Mouse (Mus musculus) retina, postnatal 7 days (tissue): Measurements from ENCODE around the gene Dnmt3a.

Source experiments
- DNase-seq: peaks from one replicate; pipeline ENCODE4 v3.0.0-alpha.2; 2012; ENCODE audit warnings: low read depth, low spot score

Dnmt3a gene

DNA sequence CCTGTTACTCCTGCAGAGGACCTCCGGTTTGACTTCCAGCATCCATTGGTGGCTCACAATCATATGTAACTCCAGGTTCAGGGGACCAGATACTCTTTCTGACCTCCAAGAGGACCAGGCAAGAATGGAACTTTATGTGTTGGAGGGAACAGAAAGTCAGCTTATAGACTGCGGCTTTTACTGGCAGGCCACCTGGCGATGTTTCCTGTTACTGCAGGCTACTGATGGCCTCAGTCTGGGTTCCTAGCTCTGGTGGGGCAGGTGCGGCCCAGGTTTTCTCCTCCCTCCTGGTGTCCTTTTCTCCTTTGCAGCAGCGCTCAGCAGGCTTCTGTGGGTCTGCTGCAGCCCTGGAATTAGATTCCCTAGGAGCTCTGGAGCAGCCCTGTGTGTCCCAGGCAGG, 46.7 kb downstream of the Dnmt3a start:
- DNase-seq = no peak

DNA sequence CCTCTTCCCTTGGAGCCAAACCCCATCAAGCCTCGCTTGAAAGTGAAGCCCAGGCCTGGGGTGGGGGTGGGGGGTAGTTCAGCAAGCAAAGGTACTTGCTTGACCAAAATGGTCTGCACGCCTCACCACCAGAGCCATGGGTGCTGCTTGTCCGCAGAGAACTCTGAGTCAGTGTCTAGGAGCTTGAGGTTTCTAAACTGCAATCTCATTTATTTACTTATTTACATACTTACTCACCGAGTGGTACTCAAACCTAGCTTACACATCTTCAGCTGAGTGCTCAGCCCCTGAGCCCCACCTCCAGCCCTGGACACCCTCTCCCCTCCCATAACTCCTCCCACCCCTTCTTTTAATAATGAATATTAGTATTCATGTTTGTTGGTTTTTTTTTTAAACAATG, 48.6 kb downstream of the Dnmt3a start:
- DNase-seq = no peak

DNA sequence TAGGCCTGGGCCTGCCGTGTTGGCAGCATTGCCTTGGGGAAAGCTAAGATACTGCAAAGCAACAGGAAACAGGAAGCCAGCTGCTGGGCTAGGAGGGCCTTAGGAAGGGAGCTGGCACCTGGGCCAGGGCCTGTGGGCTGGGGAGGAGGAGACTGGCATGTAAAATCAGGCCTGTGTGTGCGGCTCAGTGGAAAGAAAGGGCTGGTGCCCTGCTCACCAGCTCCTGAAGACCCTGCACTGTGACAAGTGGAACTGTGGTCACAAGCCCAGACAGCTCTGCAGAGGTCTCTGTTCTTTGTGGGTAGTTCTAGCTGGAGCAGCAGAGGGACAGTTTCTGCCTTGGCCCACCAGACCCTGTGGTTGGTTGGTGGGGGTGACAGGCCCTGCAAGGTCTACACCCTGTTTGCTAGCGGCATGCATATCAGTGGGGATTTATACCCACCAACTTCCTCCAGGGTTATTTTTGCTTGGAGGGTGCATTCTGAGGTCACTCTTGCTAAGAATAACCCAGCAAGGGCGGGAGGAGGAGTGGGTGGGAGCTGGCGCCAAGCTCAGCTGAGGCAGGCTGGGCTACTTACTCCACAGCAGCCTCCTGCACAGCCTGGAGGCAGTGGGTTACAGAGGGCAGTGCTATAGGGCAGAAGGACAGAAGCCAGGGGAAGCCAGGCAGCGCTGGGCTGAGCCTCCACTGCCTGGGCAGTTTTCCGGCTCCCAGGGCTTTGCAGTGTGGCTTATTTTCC, 50.1 kb downstream of the Dnmt3a start:
- DNase-seq = no peak

DNA sequence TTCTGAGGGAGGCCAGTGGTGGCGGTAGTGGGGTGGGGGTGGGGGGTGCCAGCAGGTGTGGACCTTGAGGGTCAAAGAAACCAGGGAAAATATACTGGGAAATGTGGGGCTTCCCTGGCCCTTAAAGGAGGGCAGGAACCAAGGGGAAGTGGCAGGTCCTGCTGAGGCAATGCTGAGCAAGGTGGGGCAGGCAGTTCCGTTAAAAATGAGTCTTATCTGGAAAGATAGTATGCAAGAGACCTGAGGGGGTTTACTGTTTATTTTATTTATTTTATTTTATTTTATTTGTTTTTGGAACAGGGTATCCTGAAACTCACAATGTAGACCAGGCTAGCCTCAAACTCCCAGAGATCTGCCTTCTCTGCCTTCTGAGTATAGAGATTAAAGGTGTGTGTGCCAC, 50.9 kb downstream of the Dnmt3a start:
- DNase-seq = no peak

- no peak for DNase-seq
Observed at GRCm38 (mm10) chr12:3857231-3857630, 51.4 kb downstream of the Dnmt3a start.

DNA sequence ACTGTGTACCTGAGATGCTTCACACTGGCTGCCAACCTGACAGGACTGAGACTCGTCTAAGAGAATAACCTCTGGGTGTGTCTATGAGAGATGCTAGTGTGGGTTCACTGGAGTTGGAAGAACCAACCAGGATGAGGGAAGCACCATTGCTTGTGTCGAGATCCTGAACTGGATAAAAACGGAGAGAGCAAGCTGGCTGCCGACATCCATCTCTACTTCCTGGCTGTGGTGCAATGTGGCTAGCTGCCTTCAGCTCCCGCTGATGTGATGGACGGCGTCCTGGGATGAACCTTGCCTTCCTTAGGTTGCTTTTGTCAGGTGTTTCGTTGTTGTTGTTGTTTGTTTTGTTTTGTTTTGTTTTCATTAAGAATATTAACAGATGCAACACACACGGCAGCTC, 52.0 kb downstream of the Dnmt3a start:
- DNase-seq = no peak

GRCm38 (mm10) chr12:3858754-3859153, 52.9 kb downstream of the Dnmt3a start:
- DNase-seq = no peak

DNA sequence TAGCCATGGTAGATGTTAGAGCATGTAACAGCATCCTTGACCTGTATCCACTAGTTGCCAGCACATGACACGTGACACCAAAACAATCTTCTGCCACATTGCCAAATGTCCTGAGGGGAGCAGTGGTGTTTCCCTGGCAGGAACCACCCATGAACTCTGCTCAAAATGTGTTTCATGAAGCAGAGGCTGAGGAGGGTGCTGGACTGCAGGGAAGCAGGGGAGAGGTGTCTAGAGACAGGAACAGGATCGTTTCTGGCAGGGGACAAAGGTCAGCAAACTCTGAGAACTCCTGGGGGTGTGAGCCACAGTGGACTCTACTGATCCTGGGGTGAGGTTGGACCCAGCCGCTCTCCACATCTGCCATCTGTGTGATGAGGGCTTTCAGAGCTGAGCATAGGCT, 53.7 kb downstream of the Dnmt3a start:
- DNase-seq = no peak

DNA sequence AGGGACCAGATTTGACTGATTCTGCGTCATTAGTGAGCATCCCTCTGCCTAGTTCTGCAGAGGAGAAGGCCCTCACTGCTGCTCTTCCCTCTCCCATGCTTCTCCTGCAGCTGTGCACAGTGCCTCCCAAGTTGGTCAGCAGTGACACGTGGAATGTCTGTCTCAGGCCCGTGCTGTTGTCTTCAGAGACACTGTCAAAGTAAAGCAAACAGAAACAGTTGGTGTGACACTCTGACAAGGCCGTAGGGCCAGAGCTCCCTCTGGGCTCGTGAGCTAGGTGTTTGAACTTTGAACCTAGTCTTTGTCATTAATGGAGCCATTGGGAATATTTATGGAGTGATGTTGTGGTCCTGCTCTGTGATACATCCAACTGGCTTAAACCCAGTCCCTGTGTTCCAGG, 54.2 kb downstream of the Dnmt3a start:
- DNase-seq = no peak

DNA sequence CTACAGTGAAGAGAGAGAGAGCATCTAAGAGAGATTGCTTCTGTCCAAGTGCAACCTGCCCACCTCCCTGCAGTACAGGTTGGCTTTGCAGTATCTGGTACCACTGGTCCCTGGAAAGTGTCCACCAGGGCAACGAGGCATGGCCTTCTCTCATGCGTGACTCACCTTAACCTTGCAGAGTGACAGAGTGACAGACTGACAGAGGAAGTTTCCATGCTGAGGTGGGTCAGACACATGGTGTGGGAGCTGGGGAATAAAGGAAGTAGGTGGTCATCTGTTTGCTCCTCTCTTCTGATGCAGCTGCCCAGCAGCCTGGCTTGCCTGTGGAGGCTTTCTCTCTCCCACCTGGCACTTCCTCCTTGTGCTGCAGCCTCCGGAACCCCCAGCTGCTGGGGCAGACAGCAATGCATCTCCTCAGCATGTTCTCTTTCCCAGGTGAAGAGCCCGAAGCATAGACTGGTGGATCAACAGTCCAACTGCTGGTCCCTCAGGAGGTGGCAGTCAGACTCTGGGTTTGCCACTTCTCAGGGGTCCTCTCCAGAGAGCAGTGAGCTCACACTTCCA, 55.9 kb downstream of the Dnmt3a start:
- no peak for DNase-seq

DNA sequence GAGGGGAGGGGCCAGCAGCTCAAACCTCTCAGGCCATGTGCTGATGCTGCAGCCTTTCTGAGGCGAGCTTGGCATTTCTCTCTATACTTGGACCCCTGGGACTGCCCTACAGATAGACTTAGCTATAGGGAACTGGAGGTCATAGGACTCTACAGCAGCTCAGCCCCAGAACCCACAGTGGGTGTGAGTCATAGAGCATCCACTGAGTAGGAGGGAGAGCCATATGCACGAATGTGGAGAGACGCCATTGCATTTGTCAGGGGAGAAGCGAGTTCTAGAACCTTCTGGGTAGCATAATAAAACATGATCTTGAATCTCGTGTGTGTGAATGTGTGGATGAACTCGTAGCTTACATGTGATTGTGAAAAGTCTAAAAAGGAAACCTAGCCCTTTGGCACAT, 56.4 kb downstream of the Dnmt3a start:
- DNase-seq = no peak

DNA sequence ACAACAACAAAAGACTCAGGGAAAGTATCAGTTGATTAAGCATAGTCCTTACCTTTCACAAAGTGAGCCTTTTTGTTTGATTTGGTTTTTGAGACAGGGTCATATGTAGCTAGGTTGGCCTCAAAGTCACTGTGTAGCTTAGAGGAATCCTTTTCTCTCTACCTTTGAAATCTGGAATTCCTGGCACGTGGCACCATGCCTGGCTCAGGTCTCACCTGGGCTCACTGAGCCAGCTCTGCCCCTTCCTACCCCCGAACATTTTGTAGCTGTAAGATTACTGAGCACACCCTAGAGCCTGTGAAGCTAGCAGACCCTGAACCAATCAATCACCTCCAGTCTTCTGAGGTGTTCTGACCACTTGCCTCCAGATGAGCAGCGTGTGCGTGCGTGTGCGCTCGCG, 58.4 kb downstream of the Dnmt3a start:
- no peak for DNase-seq

- no peak for DNase-seq
Observed at GRCm38 (mm10) chr12:3865594-3865993, 59.8 kb downstream of the Dnmt3a start.

DNA sequence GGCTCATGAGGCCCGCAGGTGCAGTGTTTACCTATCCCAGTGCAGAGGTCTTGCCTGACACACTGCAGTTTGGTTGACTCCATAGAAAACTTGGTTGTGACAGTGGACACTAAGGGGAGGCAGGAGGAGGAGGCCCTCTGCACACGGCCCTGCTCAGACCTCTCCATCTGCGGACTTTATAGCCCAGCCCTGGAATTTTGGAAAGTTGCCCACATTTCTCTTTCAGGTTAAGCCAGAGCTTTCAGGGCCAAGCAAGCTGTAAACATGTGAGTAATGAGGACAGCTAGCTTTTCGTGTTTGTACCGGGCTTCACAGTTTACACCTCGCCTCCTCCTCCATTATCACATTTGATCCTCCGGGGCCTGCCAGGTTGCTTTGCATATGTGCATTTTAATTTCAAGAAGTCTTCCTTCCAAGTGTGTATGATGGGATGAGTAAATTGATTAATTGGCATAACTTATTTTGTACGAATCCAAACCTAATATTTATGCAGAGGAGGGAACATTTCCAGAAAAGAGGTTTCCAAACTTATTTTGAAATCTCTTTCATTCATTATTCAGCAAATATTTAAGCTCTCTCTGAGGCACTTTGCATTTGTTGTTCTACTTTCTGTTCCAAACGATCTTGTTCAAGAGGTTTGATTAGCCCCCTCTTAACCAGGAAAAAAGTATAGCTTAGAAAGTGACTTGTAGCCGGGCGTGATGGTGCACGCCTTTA, 61.0 kb downstream of the Dnmt3a start:
- no peak for DNase-seq

DNA sequence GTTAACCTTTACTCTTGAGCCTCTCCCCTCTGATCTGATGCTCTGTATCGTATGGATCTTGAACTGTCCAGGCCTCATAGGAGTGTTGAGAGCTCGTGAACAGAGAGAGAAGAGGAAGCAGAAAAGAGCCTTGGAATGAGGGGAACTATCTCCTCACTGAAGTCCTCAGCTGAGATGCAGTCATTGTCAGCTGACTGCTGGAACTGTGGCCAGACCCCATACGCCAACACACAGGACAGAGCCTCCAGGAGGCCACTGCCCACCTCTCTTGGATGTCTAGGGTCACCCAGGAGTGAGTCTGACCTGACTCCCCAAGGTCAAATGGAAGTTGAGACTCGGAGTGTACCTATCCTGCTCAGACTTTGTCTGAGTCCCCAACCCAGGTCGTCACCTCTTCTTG, 62.3 kb downstream of the Dnmt3a start:
- DNase-seq = no peak

- no peak for DNase-seq
Observed at GRCm38 (mm10) chr12:3868676-3869458, 63.1 kb downstream of the Dnmt3a start.

DNA sequence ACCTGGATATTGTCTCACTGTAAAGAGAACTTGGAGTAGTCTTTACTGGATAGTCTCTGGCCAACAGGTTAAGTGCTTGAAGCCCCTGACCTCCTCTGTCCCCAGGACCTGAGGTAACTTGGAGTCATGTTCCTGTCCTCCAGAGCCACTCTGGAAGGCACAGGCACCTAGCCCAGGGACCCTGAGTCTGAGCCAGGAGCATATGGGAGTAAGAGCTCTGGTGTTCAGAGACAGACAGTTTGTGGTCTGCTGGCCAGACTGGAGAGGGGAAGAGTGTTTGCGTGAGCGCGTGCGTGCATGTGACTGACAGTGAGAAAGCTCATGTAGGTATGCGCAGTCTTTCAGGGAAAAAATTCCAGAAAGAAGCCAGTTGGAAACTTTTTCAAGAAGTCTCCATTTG, 64.2 kb downstream of the Dnmt3a start:
- DNase-seq = no peak

DNA sequence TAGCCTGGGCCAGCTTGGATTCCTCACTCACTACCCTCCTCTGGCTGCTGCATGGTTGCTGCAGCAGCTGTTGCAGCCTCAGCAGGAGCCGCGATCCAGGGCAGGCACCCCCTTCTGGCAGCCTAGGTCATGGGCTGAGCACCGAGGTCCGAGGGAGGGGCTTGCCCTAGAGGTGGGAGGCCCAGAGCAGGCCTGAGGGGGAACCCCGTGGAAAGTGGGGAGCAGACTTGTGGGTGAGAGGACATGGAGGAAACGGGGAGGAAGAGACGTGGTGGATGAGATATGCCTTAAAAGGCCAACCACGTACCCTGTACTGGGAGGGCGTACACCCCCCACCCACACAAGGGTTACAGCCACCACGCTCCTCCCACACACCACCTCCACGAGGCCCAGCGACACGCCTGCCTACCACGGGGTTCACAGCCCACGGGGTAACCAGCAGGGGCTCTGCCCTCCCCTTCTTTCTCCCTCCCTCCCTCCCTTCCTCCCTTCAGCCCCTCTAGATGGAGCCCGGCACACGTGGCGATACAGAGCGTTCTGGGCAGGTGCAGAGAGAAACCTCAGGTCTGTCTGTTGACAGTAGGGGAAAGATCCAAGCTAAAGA, 65.2 kb downstream of the Dnmt3a start:
- no peak for DNase-seq

GRCm38 (mm10) chr12:3871637-3872036, 65.8 kb downstream of the Dnmt3a start:
- no peak for DNase-seq

GRCm38 (mm10) chr12:3872410-3873230, 66.8 kb downstream of the Dnmt3a start:
- DNase-seq = no peak

DNA sequence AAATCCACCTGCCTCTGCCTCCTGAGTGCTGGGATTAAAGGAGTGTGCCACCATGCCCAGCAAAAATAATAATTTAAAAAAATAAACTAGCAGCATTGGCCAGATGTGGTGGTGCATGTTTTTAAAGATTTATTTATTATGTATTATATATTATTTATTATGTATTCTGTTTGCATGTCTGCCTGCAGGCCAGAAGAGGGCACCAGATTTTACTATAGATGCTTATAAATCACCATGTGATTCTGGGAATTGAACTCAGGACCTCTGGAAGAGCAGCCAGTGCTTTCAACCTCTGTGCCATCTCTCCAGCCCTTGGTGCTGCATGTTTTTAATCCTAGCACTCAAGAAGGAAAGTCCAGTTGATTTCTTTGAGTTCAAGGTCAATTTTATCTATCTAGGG, 69.7 kb downstream of the Dnmt3a start:
- no peak for DNase-seq
